Mouse (Mus musculus) hindbrain, embryonic 15.5 days (tissue): Measurements from ENCODE around the gene Bst2. TPM values are rescaled to one million over a fixed set of nuclear protein-coding genes. Genes with fewer than 3 reads are reported as not detected.
A peak's percentile ranks its signal among the peaks of the same experiment; 100 is the strongest.

Source experiments
- ATAC-seq: fragments of 200-750 bp; cut with Nextera tagmentation; 2 replicates; pipeline ENCODE4 v1.8.0; 2017; ENCODE audit warnings: low read depth, moderate number of reproducible peaks, moderate TSS enrichment; ENCODE audit not compliant: low FRiP score
- H3K27ac ChIP-seq: fragments of 300-500 bp; sonication (generic); replicated peaks from 2 replicates; pipeline ENCODE4 v1.5.1; 2015; ENCODE audit warnings: mild to moderate bottlenecking, inconsistent platforms
- H3K27me3 ChIP-seq: fragments of 300-500 bp; sonication (generic); 2 replicates; pipeline ENCODE4 v1.6.1; 2015; ENCODE audit warnings: control low read depth, inconsistent platforms
- H3K36me3 ChIP-seq: fragments of 300-500 bp; sonication (generic); 2 replicates; pipeline ENCODE4 v1.6.1; 2015; ENCODE audit warnings: control low read depth, inconsistent platforms
- H3K4me1 ChIP-seq: fragments of 300-500 bp; sonication (generic); replicated peaks from 2 replicates; pipeline ENCODE4 v1.6.1; 2015; ENCODE audit warnings: control low read depth, inconsistent platforms
- H3K4me2 ChIP-seq: fragments of 300-500 bp; sonication (generic); 2 replicates; pipeline ENCODE4 v1.6.1; 2015; ENCODE audit warnings: moderate library complexity, mild to moderate bottlenecking, inconsistent platforms
- H3K4me3 ChIP-seq: fragments of 300-500 bp; sonication (generic); 2 replicates; pipeline ENCODE4 v1.5.1; 2015; ENCODE audit warnings: mild to moderate bottlenecking, inconsistent platforms
- H3K9ac ChIP-seq: fragments of 300-500 bp; sonication (generic); 2 replicates; pipeline ENCODE4 v1.6.1; 2015; ENCODE audit warnings: inconsistent platforms
- H3K9me3 ChIP-seq: fragments of 300-500 bp; sonication (generic); 2 replicates; pipeline ENCODE4 v1.6.1; 2016; ENCODE audit warnings: control low read depth, inconsistent platforms
- WGBS: fragments of 180-500 bp; shearing (Covaris S2); methylation state at CpG from one replicate; pipeline ENCODE4 v1.1.7; 2015; 5-methylcytosine and 5-hydroxymethylcytosine counted together
- polyA plus RNA-seq: library from polyadenylated mRNA; unstranded; fragments of >200 nt; fragmentation: Nextera tagmentation; extraction: Ambion mirVana; gene quantifications from 2 replicates; pipeline ENCODE4 v1.2.1, GENCODE M21; 2015

The Bst2 gene
- polyA plus RNA-seq, 1 experiment from 2014 or later, result 11.3 TPM

DNA sequence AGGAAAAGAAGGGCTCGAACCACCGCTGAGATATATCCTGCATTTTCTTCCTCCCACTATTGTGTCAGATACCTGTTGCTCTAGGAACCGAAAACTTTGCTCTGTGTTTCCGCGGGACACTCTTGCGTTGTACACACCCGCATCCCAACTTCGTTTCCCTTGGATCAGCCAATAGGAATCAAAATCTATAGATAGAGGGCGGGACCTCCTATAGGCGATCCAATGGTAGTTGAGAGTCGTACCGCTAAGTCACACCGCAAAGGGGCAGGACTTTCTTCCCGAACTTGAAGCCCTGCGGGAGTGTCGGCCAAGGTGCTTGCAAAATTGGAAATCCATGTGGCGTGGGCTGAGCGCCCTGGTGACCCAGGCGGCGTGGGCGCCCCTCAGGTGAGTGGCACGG is 48.8 kb downstream of the Bst2 start:
- Histone ChIP-seq H3K4me1 (peaks cover 54% of the 10 kb centered on the region), H3K9me3 (no peaks in the 10 kb centered on the region), H3K36me3 (peaks cover 26% of the 10 kb centered on the region), H3K27ac (peak overlapping the region; percentile 77; the same call in 1 of the 2 replicates), H3K27me3 (no peaks in the 10 kb centered on the region), H3K4me3 (peak overlapping the region; percentile 87), H3K9ac (peak overlapping the region; percentile 61), H3K4me2 (peak overlapping the region; percentile 100)
- whole genome bisulfite sequencing, result under 1% methylated on average over 22 of the region's 22 CpGs
- peak; percentile 87 for ATAC-seq

DNA sequence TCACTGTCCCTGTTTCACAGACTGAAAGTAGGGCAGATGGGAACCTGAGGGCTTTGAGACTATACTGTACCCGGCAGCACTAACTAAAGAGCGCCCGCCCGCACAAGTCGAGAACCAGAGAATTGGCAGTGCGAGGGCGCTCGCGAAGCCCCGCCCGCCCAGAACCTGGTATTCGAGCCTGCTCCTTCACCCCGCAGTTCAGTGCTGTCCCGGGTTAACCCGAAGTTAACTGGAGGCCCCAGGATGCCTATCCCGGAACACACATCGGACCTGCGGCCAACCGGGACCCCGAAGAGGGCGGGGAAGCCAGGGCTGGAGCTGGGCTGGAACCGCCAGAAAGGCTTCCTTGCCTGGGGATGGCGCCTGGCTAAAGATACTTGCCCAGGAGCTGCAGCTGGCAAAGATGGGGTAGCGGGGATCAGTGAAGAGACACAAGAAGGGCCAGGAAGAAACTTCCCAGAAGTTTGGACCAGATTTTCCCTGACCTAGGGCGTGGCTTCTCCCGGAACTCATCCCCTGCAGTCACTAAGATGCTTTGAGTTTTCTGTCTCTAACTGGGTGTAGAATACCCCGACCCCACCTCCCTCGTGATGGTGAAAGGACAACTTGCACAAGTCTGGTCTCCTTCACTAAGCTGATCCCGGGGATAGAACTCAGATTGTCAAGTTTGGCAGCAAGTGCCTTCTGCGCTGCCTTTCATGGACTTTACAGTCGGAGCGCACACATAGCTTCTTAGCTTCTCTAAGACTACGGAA is 49.4 kb downstream of the Bst2 start, which contains the start of gene Gtpbp3:
TSS of gene Gtpbp3 (plus strand) at position 413 of the 755 bp plus-strand sequence.
- Histone ChIP-seq H3K4me2 (peak within 1 kb of the TSS; percentile 100), H3K36me3 (peaks cover 22% of the 10 kb centered on the region), H3K9me3 (no peaks in the 10 kb centered on the region), H3K27me3 (no peaks in the 10 kb centered on the region), H3K9ac (peak within 1 kb of the TSS; percentile 61), H3K4me3 (peak within 1 kb of the TSS; percentile 87), H3K4me1 (peaks cover 58% of the 10 kb centered on the region), H3K27ac (peak within 1 kb of the TSS; percentile 77)
- peak; percentile 16; the same call in 1 of the 2 replicates for ATAC-seq
- under 1% methylated on average over 33 of the region's 33 CpGs for WGBS

DNA sequence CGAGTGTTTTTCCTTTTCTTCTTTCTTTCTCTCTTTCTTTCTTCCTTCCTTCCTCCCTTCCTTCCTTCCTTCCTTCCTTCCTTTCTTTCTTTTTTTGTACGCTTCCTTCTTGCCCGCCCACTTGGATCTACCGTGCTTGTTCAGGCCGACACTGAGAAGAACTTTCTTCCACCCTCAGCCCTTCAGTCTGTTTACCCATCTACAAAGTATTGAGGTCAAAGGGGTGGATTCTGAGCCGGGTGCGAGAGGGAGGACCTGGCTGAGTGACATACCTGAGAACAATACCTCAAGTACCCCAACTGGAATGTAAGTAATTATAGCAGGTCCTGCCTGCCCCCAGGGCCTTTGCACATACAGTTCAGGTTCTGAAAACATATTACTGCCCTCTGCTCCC is 51.1 kb downstream of the Bst2 start:
- Histone ChIP-seq H3K4me1 (peaks cover 58% of the 10 kb centered on the region), H3K27ac (peak overlapping the region; percentile 56; the same call in 1 of the 2 replicates), H3K4me2 (peak overlapping the region; percentile 75)

GRCm38 (mm10) chr8:71485142-71486135 is 51.8 kb downstream of the Bst2 start, which contains the start of gene Ano8:
Gene Ano8 (minus strand): TSS chr8:71485963.
- peaks cover 58% of the 10 kb centered on the region for H3K4me1 ChIP-seq
- peaks cover 17% of the 10 kb centered on the region for H3K36me3 ChIP-seq
- no peaks in the 10 kb centered on the region for H3K9me3 ChIP-seq
- WGBS, result 5% methylated on average over 52 of the region's 58 CpGs
- peak; percentile 79 for ATAC-seq
- peak within 1 kb of the TSS; percentile 97 for H3K9ac ChIP-seq
- H3K4me3 ChIP-seq, result peak within 1 kb of the TSS; percentile 91
- H3K4me2 ChIP-seq, result peak within 1 kb of the TSS; percentile 75
- H3K27me3 ChIP-seq, result no peaks in the 10 kb centered on the region
- peak within 1 kb of the TSS; percentile 87 for H3K27ac ChIP-seq

More for the DNA sequence above, 51.1 kb downstream of the Bst2 start:
- Histone ChIP-seq H3K27me3 (no peaks in the 10 kb centered on the region), H3K36me3 (peaks cover 13% of the 10 kb centered on the region), H3K9me3 (no peaks in the 10 kb centered on the region), H3K9ac (peak overlapping the region; percentile 97; the same call in 1 of the 2 replicates), H3K4me3 (peak overlapping the region; percentile 91)
- ATAC-seq, result no peak
- 21% methylated on average over 7 of the region's 7 CpGs for WGBS

DNA sequence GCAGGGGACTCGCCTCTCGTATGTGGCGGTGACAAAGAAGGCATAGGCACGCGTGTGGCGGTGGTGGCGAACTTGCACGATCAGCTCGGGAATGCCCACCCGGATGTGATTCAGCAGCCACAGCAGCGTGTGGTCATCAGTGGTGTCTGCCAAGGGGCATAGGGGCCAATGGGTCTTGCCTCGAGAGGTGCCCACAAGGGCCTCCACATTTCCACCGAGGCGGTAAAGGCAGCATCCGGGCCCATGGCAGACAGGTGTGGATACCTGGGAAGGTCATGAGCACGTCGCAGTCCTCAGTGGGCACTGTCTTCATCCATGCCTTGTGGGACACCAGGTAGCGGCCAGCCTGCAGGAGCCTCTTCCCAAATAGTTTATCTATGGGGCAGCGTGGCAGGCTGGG is 52.5 kb downstream of the Bst2 start:
- Histone ChIP-seq H3K27ac (no peak overlapping the region), H3K4me1 (peaks cover 52% of the 10 kb centered on the region), H3K4me3 (peak overlapping the region; percentile 91), H3K27me3 (no peaks in the 10 kb centered on the region), H3K36me3 (peaks cover 24% of the 10 kb centered on the region), H3K9me3 (no peaks in the 10 kb centered on the region), H3K4me2 (peak overlapping the region; percentile 75), H3K9ac (peak overlapping the region; percentile 97)
- 94% methylated on average over 19 of the region's 19 CpGs for WGBS
- no peak for ATAC-seq

Other genes with a start within 250 kb of the Bst2 start
- 113 TPM in 2 replicates for gene Use1, start 170.6 kb downstream of the Bst2 start, polyA plus RNA-seq
- 6.6 and 7.4 TPM in 2 replicates for gene Ocel1, start 166.2 kb downstream of the Bst2 start, polyA plus RNA-seq
- gene Nr2f6, start 155.5 kb downstream of the Bst2 start, polyA plus RNA-seq, result 29.3 and 31.4 TPM in 2 replicates
- 7.6 and 7.7 TPM in 2 replicates for gene Ushbp1, start 141.7 kb downstream of the Bst2 start, polyA plus RNA-seq
- gene Babam1, start 140.6 kb downstream of the Bst2 start, polyA plus RNA-seq, result 96.4 and 99.4 TPM in 2 replicates
- gene Ankle1, start 131.4 kb downstream of the Bst2 start, polyA plus RNA-seq, result 11.0 and 11.3 TPM in 2 replicates
- 183 and 195 TPM in 2 replicates for gene Abhd8, start 73.8 kb downstream of the Bst2 start, polyA plus RNA-seq
- gene Mrpl34, start 72.5 kb downstream of the Bst2 start, polyA plus RNA-seq, result 172 and 189 TPM in 2 replicates
- gene Dda1, start 68.3 kb downstream of the Bst2 start, polyA plus RNA-seq, result 217 and 231 TPM in 2 replicates
- 7.7 and 8.6 TPM in 2 replicates for gene Ano8, start 51.5 kb downstream of the Bst2 start, polyA plus RNA-seq
- 12.0 and 15.3 TPM in 2 replicates for gene Gtpbp3, start 49.4 kb downstream of the Bst2 start, polyA plus RNA-seq
- gene Plvap, start 25.7 kb downstream of the Bst2 start, polyA plus RNA-seq, result 9.5 and 10.9 TPM in 2 replicates
- 0.31 and 0.41 TPM in 2 replicates for gene Ccdc194, start 11.7 kb downstream of the Bst2 start, polyA plus RNA-seq
- 60.3 and 61.7 TPM in 2 replicates for gene Mvb12a, start 5.5 kb upstream of the Bst2 start, polyA plus RNA-seq
- gene Tmem221, start 21.4 kb upstream of the Bst2 start, polyA plus RNA-seq, result 0.21 and 0.38 TPM in 2 replicates
- 0.06 and 0.08 TPM in 2 replicates for gene Nxnl1, start 29.1 kb upstream of the Bst2 start, polyA plus RNA-seq
- gene Slc27a1, start 31.4 kb upstream of the Bst2 start, polyA plus RNA-seq, result 83.9 and 87.4 TPM in 2 replicates
- gene Pgls, start 54.7 kb upstream of the Bst2 start, polyA plus RNA-seq, result 224 and 233 TPM in 2 replicates
- gene Fam129c, start 60.2 kb upstream of the Bst2 start, polyA plus RNA-seq, result 6.5 and 8.9 TPM in 2 replicates
- gene Colgalt1, start 73.5 kb upstream of the Bst2 start, polyA plus RNA-seq, result 65.6 and 78.2 TPM in 2 replicates
- gene Unc13a, start 134.3 kb upstream of the Bst2 start, polyA plus RNA-seq, result 20.8 and 24.7 TPM in 2 replicates
- 6.1 and 7.0 TPM in 2 replicates for gene Jak3, start 138.8 kb upstream of the Bst2 start, polyA plus RNA-seq
- 0.47 and 1.5 TPM in 2 replicates for gene Insl3, start 151.8 kb upstream of the Bst2 start, polyA plus RNA-seq
- 0.45 and 0.52 TPM in 2 replicates for gene B3gnt3, start 164.3 kb upstream of the Bst2 start, polyA plus RNA-seq
- gene Fcho1, start 188.3 kb upstream of the Bst2 start, polyA plus RNA-seq, result 77.2 and 93.0 TPM in 2 replicates